Mouse (Mus musculus) liver, embryonic 14.5 days (tissue): ENCODE measurements around the gene Xrcc1. TPM values are rescaled to one million over a fixed set of nuclear protein-coding genes. Genes with fewer than 3 reads are reported as not detected.

Experiments used
- ATAC-seq: fragments of 200-750 bp; cut with Nextera tagmentation; 2 replicates; pipeline ENCODE4 v1.8.0; 2017; ENCODE audit warnings: moderate number of reproducible peaks, mild to moderate bottlenecking, moderate library complexity; ENCODE audit not compliant: insufficient read depth
- DNase-seq, 3 experiments: peaks; one replicate each; pipeline ENCODE4 v3.0.0-alpha.2; 2012 to 2013; ENCODE audit warnings: low read depth in 3 of 3, low spot score in 3 of 3
- H3K27ac ChIP-seq: fragments of 300-500 bp; sonication (generic); 2 replicates; pipeline ENCODE4 v1.5.1; 2014; ENCODE audit warnings: moderate library complexity, mild to moderate bottlenecking, control low read depth, inconsistent platforms
- H3K27me3 ChIP-seq: fragments of 300-500 bp; sonication (generic); 2 replicates; pipeline ENCODE4 v1.6.1; 2014; ENCODE audit warnings: mild to moderate bottlenecking, low read length, moderate library complexity; ENCODE audit not compliant: control insufficient read depth, insufficient read depth
- H3K36me3 ChIP-seq: fragments of 300-500 bp; sonication (generic); replicated peaks from 2 replicates; pipeline ENCODE4 v1.6.1; 2014; ENCODE audit warnings: low read depth; ENCODE audit not compliant: control insufficient read depth, insufficient read depth
- H3K4me1 ChIP-seq, 2 experiments: fragments of 200-500 bp in 1 of 2; fragments of 300-500 bp in 1 of 2; sonication (generic) in 1 of 2; replicated peaks; 2 replicates each; pipeline ENCODE4 v1.6.1; 2012 to 2014; ENCODE audit warnings: antibody characterized with exemption in 1 of 2, inconsistent platforms in 1 of 2, low read length in 1 of 2; ENCODE audit not compliant: control insufficient read depth in 2 of 2, insufficient read depth in 2 of 2
- H3K4me2 ChIP-seq: fragments of 300-500 bp; sonication (generic); 2 replicates; pipeline ENCODE4 v1.6.1; 2014; ENCODE audit warnings: low read depth, mild to moderate bottlenecking, control low read depth, moderate library complexity
- H3K4me3 ChIP-seq, 2 experiments: fragments of 200-500 bp in 1 of 2; fragments of 300-500 bp in 1 of 2; sonication (generic) in 1 of 2; 2 replicates each; pipeline ENCODE4 v1.5.1; 2012 to 2014; ENCODE audit warnings: low read depth in 2 of 2, low read length in 2 of 2, mild to moderate bottlenecking in 2 of 2, control low read depth in 1 of 2, inconsistent platforms in 1 of 2, moderate library complexity in 1 of 2; ENCODE audit not compliant: insufficient read depth in 1 of 2
- H3K9ac ChIP-seq: fragments of 300-500 bp; sonication (generic); replicated peaks from 2 replicates; pipeline ENCODE4 v1.6.1; 2014; ENCODE audit warnings: mild to moderate bottlenecking, control low read depth, moderate library complexity
- H3K9me3 ChIP-seq: fragments of 300-500 bp; sonication (generic); 2 replicates; pipeline ENCODE4 v1.6.1; 2016; ENCODE audit warnings: low read length, mixed read lengths; ENCODE audit not compliant: control insufficient read depth
- CTCF ChIP-seq: IDR thresholded peaks from 2 replicates; pipeline ENCODE4 v1.5.1; 2016; ENCODE audit warnings: antibody characterized with exemption, low read depth, control low read depth
- EP300 ChIP-seq: IDR thresholded peaks from 2 replicates; pipeline ENCODE4 v1.6.1; 2016; ENCODE audit warnings: antibody characterized with exemption, low read depth
- WGBS: fragments of 180-500 bp; shearing (Covaris S2); extraction: QIAGEN DNeasy Blood & Tissue Kit; methylation state at CpG from one replicate; pipeline ENCODE4 v1.1.7; 2014; ENCODE audit not compliant: insufficient replicate concordance; 5-methylcytosine and 5-hydroxymethylcytosine counted together
- polyA plus RNA-seq, 2 experiments: library from polyadenylated mRNA; depleted of rRNA in 1 of 2; stranded (reverse) in 1 of 2; unstranded in 1 of 2; fragments of >200 nt; fragmentation: Nextera tagmentation in 1 of 2; extraction: Ambion mirVana in 1 of 2; gene quantifications; 2 replicates each; pipeline versions ENCODE4 v1.2.1 to v1.2.3; 2012 to 2014

The Xrcc1 gene
- polyA plus RNA-seq, 2 experiments, result 27.3 to 27.8 TPM

- Histone ChIP-seq H3K27ac (peak overlapping the region; percentile 70), H3K9me3 (no peaks in the 10 kb centered on the region), H3K9ac (peak overlapping the region; percentile 81), H3K36me3 (no peaks in the 10 kb centered on the region), H3K4me3 (peak overlapping the region; percentile 61 to 97), H3K4me2 (peak overlapping the region; percentile 98), H3K4me1 (peaks cover 6 to 17% of the 10 kb centered on the region in 2 experiments), H3K27me3 (no peaks in the 10 kb centered on the region)
- peak in 1 of 3 experiments; percentile 56 for DNase-seq
- WGBS, result 3% methylated on average over 43 of the region's 43 CpGs
- peak; percentile 49 for ATAC-seq
- TF ChIP-seq CTCF, result peak; percentile 94
- no peak for TF ChIP-seq EP300
Observed at GRCm38 (mm10) chr7:24531211-24531971, 14.7 kb upstream of the Xrcc1 start.

- WGBS, result 89% methylated on average over 28 of the region's 28 CpGs
- DNase-seq, result no peak
- Histone ChIP-seq H3K9ac (no peak overlapping the region), H3K27me3 (no peaks in the 10 kb centered on the region), H3K36me3 (no peaks in the 10 kb centered on the region), H3K27ac (no peak overlapping the region), H3K4me1 (peaks cover 6 to 17% of the 10 kb centered on the region in 2 experiments), H3K4me2 (no peak overlapping the region), H3K9me3 (no peaks in the 10 kb centered on the region), H3K4me3 (no peak overlapping the region)
- no peak for ATAC-seq
- TF ChIP-seq CTCF (no peak), EP300 (no peak)
Observed at GRCm38 (mm10) chr7:24533031-24533571, 13.0 kb upstream of the Xrcc1 start.

- DNase-seq (no peak), ATAC-seq (no peak)
- Histone ChIP-seq H3K27ac (no peak overlapping the region), H3K9ac (no peak overlapping the region), H3K36me3 (no peaks in the 10 kb centered on the region), H3K27me3 (no peaks in the 10 kb centered on the region), H3K9me3 (no peaks in the 10 kb centered on the region), H3K4me1 (peaks cover 6 to 17% of the 10 kb centered on the region in 2 experiments), H3K4me3 (no peak overlapping the region), H3K4me2 (no peak overlapping the region)
- no peak for TF ChIP-seq CTCF
- TF ChIP-seq EP300, result no peak
- WGBS, result 83% methylated on average over 42 of the region's 42 CpGs
Observed at GRCm38 (mm10) chr7:24533806-24534205, 12.3 kb upstream of the Xrcc1 start.

GRCm38 (mm10) chr7:24534301-24534700 is 11.8 kb upstream of the Xrcc1 start:
- Histone ChIP-seq H3K27ac (no peak overlapping the region), H3K27me3 (no peaks in the 10 kb centered on the region), H3K4me3 (no peak overlapping the region), H3K9ac (no peak overlapping the region), H3K9me3 (no peaks in the 10 kb centered on the region), H3K36me3 (no peaks in the 10 kb centered on the region), H3K4me1 (peaks cover 6 to 15% of the 10 kb centered on the region in 2 experiments), H3K4me2 (no peak overlapping the region)
- DNase-seq, result no peak
- TF ChIP-seq CTCF (no peak), EP300 (no peak)
- 80% methylated on average over 19 of the region's 19 CpGs for WGBS
- no peak for ATAC-seq

GRCm38 (mm10) chr7:24537081-24537480 is 9.0 kb upstream of the Xrcc1 start:
- Histone ChIP-seq H3K36me3 (no peaks in the 10 kb centered on the region), H3K27ac (no peak overlapping the region), H3K4me1 (no peaks in the 10 kb centered on the region; a peak in 2 of 4 replicates), H3K9me3 (no peaks in the 10 kb centered on the region), H3K4me2 (no peak overlapping the region), H3K4me3 (no peak overlapping the region), H3K27me3 (no peaks in the 10 kb centered on the region), H3K9ac (no peak overlapping the region)
- WGBS, result 67% methylated on average over 4 of the region's 4 CpGs
- DNase-seq (no peak), ATAC-seq (no peak)
- TF ChIP-seq CTCF (no peak), EP300 (no peak)
